ENCODE assay signal across 8 mouse cellular contexts in the genomic region with DNA sequence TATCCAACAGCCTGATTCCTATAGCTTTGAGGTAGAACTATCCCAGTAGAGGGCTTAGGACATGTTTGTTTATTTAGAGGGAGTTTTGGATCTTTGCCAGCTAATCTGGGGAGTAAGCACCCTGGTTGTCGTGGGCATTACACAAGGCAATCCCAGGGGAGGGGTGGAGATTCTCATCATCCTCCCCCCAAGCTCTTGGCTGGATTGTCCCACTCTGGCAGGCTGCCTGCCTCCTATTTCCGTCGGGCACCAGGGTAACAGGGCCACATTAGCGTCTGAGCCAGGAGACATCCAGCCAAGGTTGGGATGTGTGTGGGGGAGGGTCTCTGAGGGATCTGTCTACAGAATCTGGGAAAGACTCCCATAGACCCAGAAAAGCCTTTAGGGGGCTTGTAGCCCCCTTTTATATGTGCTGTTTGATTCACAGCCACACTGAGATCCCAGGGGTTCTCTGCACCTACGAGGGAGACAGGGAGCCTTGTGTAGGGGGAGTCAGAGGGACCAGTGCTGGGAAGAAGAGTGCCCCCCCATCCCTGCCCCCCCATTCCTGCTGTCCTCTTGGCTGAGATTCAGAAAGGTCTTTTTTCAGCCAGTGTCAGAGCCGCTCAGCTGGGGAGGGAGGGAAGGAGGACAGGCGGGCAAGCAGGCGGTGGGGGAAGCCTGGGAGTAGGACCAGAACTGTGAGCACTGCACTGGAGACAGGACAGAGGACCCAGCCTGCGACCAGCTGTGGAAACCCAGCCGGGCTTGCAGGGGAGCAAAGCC. TPM values are rescaled to one million over a fixed set of nuclear protein-coding genes. Genes with fewer than 3 reads are reported as not detected.
DNase-seq lines count a peak whose midpoint lies in the region; ATAC-seq lines count a peak whose summit lies in the region.

No protein-coding gene starts in this region.

- peak; percentile 70 for DNase-seq in layer of hippocampus, adult 11-12 months (ENCODE audit: low spot score)
- no peak for DNase-seq in layer of hippocampus, adult 9-10 months (ENCODE audit: low spot score)
- DNase-seq in cerebellum, postnatal 10 days: peak; percentile 88 to 92
- peak; percentile 74 for DNase-seq in gastrocnemius, postnatal 25 days
- no peak for DNase-seq in intestine, embryonic 14.5 days (ENCODE audit: low spot score)
- peak; percentile 79 to 85 for DNase-seq in left cerebral cortex, postnatal 10 days (ENCODE audit: extremely low spot score in 1 of 2, low spot score in 2 of 2)
- peak; percentile 90 for DNase-seq in midbrain, embryonic 11.5 days (ENCODE audit: low spot score, missing footprints)
- no peak for DNase-seq in embryo, embryonic 10 days (ENCODE audit: low spot score)

- H3K4me3 ChIP-seq in intestine, embryonic 14.5 days (ENCODE audit: low read depth, low read length): peak overlapping the region; percentile 9; the same call in 1 of the 2 replicates
- no peak overlapping the region for H3K4me3 ChIP-seq in midbrain, embryonic 11.5 days (ENCODE audit: low read depth, low read length)

- no peaks in the 10 kb centered on the region for H3K27me3 ChIP-seq in intestine, embryonic 14.5 days (replicated peaks; ENCODE audit: control insufficient read depth, insufficient read depth, low read length)
- H3K27me3 ChIP-seq in midbrain, embryonic 11.5 days (ENCODE audit: control insufficient read depth, insufficient read depth, low read length): no peaks in the 10 kb centered on the region

- peaks cover 9% of the 10 kb centered on the region for H3K36me3 ChIP-seq in intestine, embryonic 14.5 days (ENCODE audit: control insufficient read depth, insufficient read depth, low read length)
- H3K36me3 ChIP-seq in midbrain, embryonic 11.5 days (ENCODE audit: control insufficient read depth, insufficient read depth, low read length): no peaks in the 10 kb centered on the region

- H3K9me3 ChIP-seq in intestine, embryonic 14.5 days (ENCODE audit: control insufficient read depth, low read length): no peaks in the 10 kb centered on the region
- no peaks in the 10 kb centered on the region for H3K9me3 ChIP-seq in midbrain, embryonic 11.5 days (ENCODE audit: control insufficient read depth, low read length)

- no peak; the same call in 1 of the 2 replicates for ATAC-seq in intestine, embryonic 14.5 days (replicated peaks; ENCODE audit: low FRiP score, low TSS enrichment, low read depth)
- ATAC-seq in midbrain, embryonic 11.5 days (ENCODE audit: low FRiP score): no peak

- peaks cover 50% of the 10 kb centered on the region for H3K4me1 ChIP-seq in intestine, embryonic 14.5 days (replicated peaks; ENCODE audit: control insufficient read depth, insufficient read depth, low read length)
- peaks cover 39% of the 10 kb centered on the region for H3K4me1 ChIP-seq in midbrain, embryonic 11.5 days (ENCODE audit: control insufficient read depth, insufficient read depth, low read length)

- H3K27ac ChIP-seq in intestine, embryonic 14.5 days (ENCODE audit: low read depth): peak overlapping the region; percentile 90
- H3K27ac ChIP-seq in midbrain, embryonic 11.5 days (ENCODE audit: low read depth, low read length): 0 out of 2 replicates have a peak overlapping the region, but pooled peaks have one; percentile 20

- peak overlapping the region; percentile 48 for H3K4me2 ChIP-seq in intestine, embryonic 14.5 days (ENCODE audit: low read length)
- no peak overlapping the region for H3K4me2 ChIP-seq in midbrain, embryonic 11.5 days

- intact Hi-C loops in left cerebral cortex, postnatal 10 days (cut with DNase I): no loop called here

- H3K9ac ChIP-seq in intestine, embryonic 14.5 days (ENCODE audit: low read length): peak overlapping the region; percentile 37; the same call in 1 of the 2 replicates
- H3K9ac ChIP-seq in midbrain, embryonic 11.5 days (ENCODE audit: low read length): peak overlapping the region; percentile 49

- 19% methylated on average over 10 of the region's 10 CpGs for WGBS in intestine, embryonic 14.5 days
- 32% methylated on average over 10 of the region's 10 CpGs for WGBS in midbrain, embryonic 11.5 days

RNA-seq across cellular contexts. Expression of a gene that starts 17.1 kb away (rescaled TPM):
- 10 to 100 TPM; 35.7 to 41.4 TPM for total RNA-seq in gastrocnemius, postnatal 25 days (2021)
- 11.1 and 13.0 TPM in 2 replicates for polyA plus RNA-seq in intestine, embryonic 14.5 days (2014; fragmentation: Nextera tagmentation; extraction: Ambion mirVana)
- 100 to 1,000 TPM in 1 of 2 experiments, 10 to 100 TPM in 1; 93.2 to 107 TPM for total RNA-seq in left cerebral cortex, postnatal 10 days (2021)
- 6.1 and 6.6 TPM in 2 replicates for polyA plus RNA-seq in midbrain, embryonic 11.5 days (2014; fragmentation: Nextera tagmentation; extraction: Ambion mirVana)

RNA-seq across cellular contexts. Expression of a gene that starts 52.0 kb away (rescaled TPM):
- 100 to 1,000 TPM; 192 to 211 TPM for total RNA-seq in gastrocnemius, postnatal 25 days (2021)
- polyA plus RNA-seq in intestine, embryonic 14.5 days (2014; fragmentation: Nextera tagmentation; extraction: Ambion mirVana): 140 and 162 TPM in 2 replicates
- total RNA-seq in left cerebral cortex, postnatal 10 days (2021): 100 to 1,000 TPM; 106 to 111 TPM
- 87.1 and 89.3 TPM in 2 replicates for polyA plus RNA-seq in midbrain, embryonic 11.5 days (2014; fragmentation: Nextera tagmentation; extraction: Ambion mirVana)

Comparison
In these comparisons a context has a peak if more than half of its experiments do, and no peak if none do; other contexts are left out.
1. DNase-seq: peak in layer of hippocampus, adult 11-12 months (single experiment), cerebellum, postnatal 10 days (2 of 2), gastrocnemius, postnatal 25 days (single experiment), left cerebral cortex, postnatal 10 days (2 of 2) and midbrain, embryonic 11.5 days (single experiment); none in layer of hippocampus, adult 9-10 months (single experiment), intestine, embryonic 14.5 days (single experiment) and embryo, embryonic 10 days (single experiment).